Mouse (Mus musculus) heart, embryonic 13.5 days (tissue): ENCODE measurements around the gene Olfr796. TPM values are rescaled to one million over a fixed set of nuclear protein-coding genes. Genes with fewer than 3 reads are reported as not detected.

Experiments
- ATAC-seq: fragments of 200-750 bp; cut with Nextera tagmentation; 2 replicates; pipeline ENCODE4 v1.8.0; 2017; ENCODE audit warnings: moderate TSS enrichment; ENCODE audit not compliant: insufficient number of reproducible peaks, low FRiP score, low TSS enrichment; ENCODE audit errors: extremely low read depth
- H3K27ac ChIP-seq: fragments of 300-500 bp; sonication (generic); replicated peaks from 2 replicates; pipeline ENCODE4 v1.5.1; 2015; ENCODE audit warnings: moderate library complexity, mild to moderate bottlenecking, inconsistent platforms
- H3K27me3 ChIP-seq: fragments of 300-500 bp; sonication (generic); replicated peaks from 2 replicates; pipeline ENCODE4 v1.6.1; 2015; ENCODE audit warnings: mild to moderate bottlenecking, inconsistent platforms
- H3K36me3 ChIP-seq: fragments of 300-500 bp; sonication (generic); 2 replicates; pipeline ENCODE4 v1.6.1; 2015; ENCODE audit warnings: mild to moderate bottlenecking, inconsistent platforms
- H3K4me1 ChIP-seq: fragments of 300-500 bp; sonication (generic); 2 replicates; pipeline ENCODE4 v1.6.1; 2015; ENCODE audit warnings: inconsistent platforms
- H3K4me2 ChIP-seq: fragments of 300-500 bp; sonication (generic); 2 replicates; pipeline ENCODE4 v1.6.1; 2015; ENCODE audit warnings: inconsistent platforms, mild to moderate bottlenecking, moderate library complexity
- H3K4me3 ChIP-seq: fragments of 300-500 bp; sonication (generic); 2 replicates; pipeline ENCODE4 v1.5.1; 2015; ENCODE audit warnings: moderate library complexity, mild to moderate bottlenecking, inconsistent platforms
- H3K9ac ChIP-seq: fragments of 300-500 bp; sonication (generic); 2 replicates; pipeline ENCODE4 v1.6.1; 2015; ENCODE audit warnings: inconsistent platforms, mild to moderate bottlenecking, moderate library complexity
- H3K9me3 ChIP-seq: fragments of 300-500 bp; sonication (generic); 2 replicates; pipeline ENCODE4 v1.6.1; 2016; ENCODE audit warnings: inconsistent platforms
- WGBS: fragments of 180-500 bp; shearing (Covaris S2); methylation state at CpG from one replicate; pipeline ENCODE4 v1.1.7; 2015; ENCODE audit warnings: mixed read lengths; 5-methylcytosine and 5-hydroxymethylcytosine counted together
- microRNA-seq: library from miRNA; unstranded; fragments of <30 nt; microRNA quantifications from one replicate; pipeline ENCODE4, GENCODE M21; 2016
- polyA plus RNA-seq: library from polyadenylated mRNA; unstranded; fragments of >200 nt; fragmentation: Nextera tagmentation; extraction: Ambion mirVana; gene quantifications from 2 replicates; pipeline ENCODE4 v1.2.1, GENCODE M21; 2015

Olfr796 gene
- polyA plus RNA-seq, result not detected in 2 replicates

GRCm38 (mm10) chr10:129612470-129612869, at the start of gene Olfr796:
Gene Olfr796, minus strand, starts transcription at chr10:129612570.
- no peak for ATAC-seq
- 84% methylated on average over 1 of the region's 1 CpGs for WGBS
- Histone ChIP-seq H3K27me3 (no peaks in the 10 kb centered on the region), H3K27ac (no peak within 1 kb of the TSS), H3K9ac (no peak within 1 kb of the TSS), H3K36me3 (no peaks in the 10 kb centered on the region), H3K4me2 (no peak within 1 kb of the TSS), H3K4me1 (no peaks in the 10 kb centered on the region), H3K9me3 (no peaks in the 10 kb centered on the region), H3K4me3 (no peak within 1 kb of the TSS)

GRCm38 (mm10) chr10:129657394-129657793, 45.0 kb upstream of the Olfr796 start, which contains the start of gene Olfr800:
Gene Olfr800, plus strand, starts transcription at chr10:129657694.
- Histone ChIP-seq H3K4me2 (no peak within 1 kb of the TSS), H3K4me1 (no peaks in the 10 kb centered on the region), H3K27ac (no peak within 1 kb of the TSS), H3K27me3 (no peaks in the 10 kb centered on the region), H3K4me3 (no peak within 1 kb of the TSS), H3K9ac (no peak within 1 kb of the TSS), H3K9me3 (no peaks in the 10 kb centered on the region), H3K36me3 (no peaks in the 10 kb centered on the region)
- no peak for ATAC-seq

- H3K4me1 ChIP-seq, result no peaks in the 10 kb centered on the region
- no peaks in the 10 kb centered on the region for H3K9me3 ChIP-seq
- no peak overlapping the region for H3K4me2 ChIP-seq
- no peak for ATAC-seq
- no peaks in the 10 kb centered on the region for H3K27me3 ChIP-seq
- 54% methylated on average over 1 of the region's 1 CpGs for WGBS
- no peaks in the 10 kb centered on the region for H3K36me3 ChIP-seq
- no peak overlapping the region for H3K9ac ChIP-seq
- no peak overlapping the region for H3K4me3 ChIP-seq
- H3K27ac ChIP-seq, result no peak overlapping the region
Observed at GRCm38 (mm10) chr10:129651763-129652162, 39.4 kb upstream of the Olfr796 start.

GRCm38 (mm10) chr10:129637184-129637583, 24.8 kb upstream of the Olfr796 start, which contains the start of gene Olfr799:
Gene Olfr799, plus strand, starts transcription at chr10:129637484.
- WGBS, result 22% methylated on average over 1 of the region's 1 CpGs
- H3K9me3 ChIP-seq, result no peaks in the 10 kb centered on the region; the same call in 1 of the 2 replicates
- ATAC-seq, result no peak

GRCm38 (mm10) chr10:129627834-129628233, 15.5 kb upstream of the Olfr796 start, which contains the start of gene Olfr798:
Gene Olfr798, minus strand, starts transcription at chr10:129627934.
- WGBS, result 57% methylated on average over 1 of the region's 1 CpGs

More at GRCm38 (mm10) chr10:129637184-129637583, 24.8 kb upstream of the Olfr796 start, which contains the start of gene Olfr799:
- Histone ChIP-seq H3K36me3 (no peaks in the 10 kb centered on the region), H3K27me3 (no peaks in the 10 kb centered on the region), H3K4me1 (no peaks in the 10 kb centered on the region), H3K27ac (no peak within 1 kb of the TSS), H3K4me3 (no peak within 1 kb of the TSS), H3K9ac (no peak within 1 kb of the TSS), H3K4me2 (no peak within 1 kb of the TSS)

GRCm38 (mm10) chr10:129623251-129623650, 10.9 kb upstream of the Olfr796 start:
- H3K27me3 ChIP-seq, result no peaks in the 10 kb centered on the region
- no peak overlapping the region for H3K4me2 ChIP-seq
- H3K27ac ChIP-seq, result no peak overlapping the region
- H3K9me3 ChIP-seq, result no peaks in the 10 kb centered on the region
- no peaks in the 10 kb centered on the region for H3K4me1 ChIP-seq
- H3K36me3 ChIP-seq, result no peaks in the 10 kb centered on the region
- H3K4me3 ChIP-seq, result no peak overlapping the region
- no peak overlapping the region for H3K9ac ChIP-seq
- no peak for ATAC-seq

More at GRCm38 (mm10) chr10:129627834-129628233, 15.5 kb upstream of the Olfr796 start, which contains the start of gene Olfr798:
- no peak within 1 kb of the TSS for H3K4me2 ChIP-seq
- no peaks in the 10 kb centered on the region for H3K4me1 ChIP-seq
- H3K27ac ChIP-seq, result no peak within 1 kb of the TSS
- no peak for ATAC-seq
- H3K9me3 ChIP-seq, result no peaks in the 10 kb centered on the region
- H3K4me3 ChIP-seq, result no peak within 1 kb of the TSS
- no peaks in the 10 kb centered on the region for H3K27me3 ChIP-seq
- H3K36me3 ChIP-seq, result no peaks in the 10 kb centered on the region
- no peak within 1 kb of the TSS for H3K9ac ChIP-seq

GRCm38 (mm10) chr10:129621724-129622123, 9.4 kb upstream of the Olfr796 start:
- WGBS, result 8% methylated on average over 1 of the region's 1 CpGs
- no peak for ATAC-seq
- Histone ChIP-seq H3K27ac (no peak overlapping the region), H3K4me3 (no peak overlapping the region), H3K27me3 (no peaks in the 10 kb centered on the region), H3K9ac (no peak overlapping the region), H3K4me1 (no peaks in the 10 kb centered on the region), H3K9me3 (no peaks in the 10 kb centered on the region), H3K36me3 (no peaks in the 10 kb centered on the region), H3K4me2 (no peak overlapping the region)

GRCm38 (mm10) chr10:129577066-129577465, 35.3 kb downstream of the Olfr796 start:
- Histone ChIP-seq H3K4me2 (no peak overlapping the region), H3K9me3 (no peaks in the 10 kb centered on the region), H3K4me1 (no peaks in the 10 kb centered on the region), H3K27me3 (no peaks in the 10 kb centered on the region), H3K36me3 (no peaks in the 10 kb centered on the region), H3K4me3 (no peak overlapping the region), H3K27ac (no peak overlapping the region), H3K9ac (no peak overlapping the region)
- ATAC-seq, result no peak
- WGBS, result 57% methylated on average over 1 of the region's 1 CpGs

- no peaks in the 10 kb centered on the region for H3K4me1 ChIP-seq
- 65% methylated on average over 2 of the region's 2 CpGs for WGBS
- no peak within 1 kb of the TSS for H3K4me3 ChIP-seq
- H3K9ac ChIP-seq, result no peak within 1 kb of the TSS
- H3K27ac ChIP-seq, result no peak within 1 kb of the TSS
- no peak within 1 kb of the TSS for H3K4me2 ChIP-seq
- H3K36me3 ChIP-seq, result no peaks in the 10 kb centered on the region
- H3K27me3 ChIP-seq, result no peaks in the 10 kb centered on the region
- H3K9me3 ChIP-seq, result no peaks in the 10 kb centered on the region
- ATAC-seq, result no peak
Observed at GRCm38 (mm10) chr10:129567355-129567754, 45.0 kb downstream of the Olfr796 start, which contains the start of gene Olfr794. Gene Olfr794, plus strand, starts transcription at chr10:129567655.

Small RNA genes within 50 kb of the gene (microRNA-seq; reads per million reads assigned to microRNA genes)
- gene Gm23252, result not detected

Other genes with a start within 250 kb of the Olfr796 start
- 0.07 TPM in 1 of 2 replicates, not detected in the other for gene Olfr784, start 228.5 kb downstream of the Olfr796 start, polyA plus RNA-seq
- not detected in 2 replicates for gene Olfr785, start 207.1 kb downstream of the Olfr796 start, polyA plus RNA-seq
- gene Olfr786, start 185.3 kb downstream of the Olfr796 start, polyA plus RNA-seq, result not detected in 2 replicates
- not detected in 2 replicates for gene Olfr787, start 150.7 kb downstream of the Olfr796 start, polyA plus RNA-seq
- gene Olfr788, start 141.6 kb downstream of the Olfr796 start, polyA plus RNA-seq, result not detected in 2 replicates
- not detected in 2 replicates for gene Olfr789, start 127.8 kb downstream of the Olfr796 start, polyA plus RNA-seq
- gene Olfr790, start 114.1 kb downstream of the Olfr796 start, polyA plus RNA-seq, result not detected in 2 replicates
- gene Olfr791, start 90.8 kb downstream of the Olfr796 start, polyA plus RNA-seq, result not detected in 2 replicates
- not detected in 2 replicates for gene Olfr792, start 73.4 kb downstream of the Olfr796 start, polyA plus RNA-seq
- gene Olfr794, start 44.9 kb downstream of the Olfr796 start, polyA plus RNA-seq, result not detected in 2 replicates
- gene Olfr798, start 15.4 kb upstream of the Olfr796 start, polyA plus RNA-seq, result not detected in 2 replicates
- gene Olfr799, start 24.9 kb upstream of the Olfr796 start, polyA plus RNA-seq, result not detected in 2 replicates
- gene Olfr800, start 45.1 kb upstream of the Olfr796 start, polyA plus RNA-seq, result not detected in 2 replicates
- gene Olfr801, start 61.3 kb upstream of the Olfr796 start, polyA plus RNA-seq, result not detected in 2 replicates
- gene Olfr802, start 75.6 kb upstream of the Olfr796 start, polyA plus RNA-seq, result not detected in 2 replicates
- gene Olfr803, start 81.7 kb upstream of the Olfr796 start, polyA plus RNA-seq, result not detected in 2 replicates
- gene Olfr804, start 90.6 kb upstream of the Olfr796 start, polyA plus RNA-seq, result not detected in 2 replicates
- gene Olfr805, start 116.8 kb upstream of the Olfr796 start, polyA plus RNA-seq, result not detected in 2 replicates
- gene Olfr806, start 129.4 kb upstream of the Olfr796 start, polyA plus RNA-seq, result not detected in 2 replicates
- gene Olfr807, start 145.2 kb upstream of the Olfr796 start, polyA plus RNA-seq, result not detected in 2 replicates
- gene Olfr808, start 152.9 kb upstream of the Olfr796 start, polyA plus RNA-seq, result not detected in 2 replicates
- not detected in 2 replicates for gene Olfr809, start 162.1 kb upstream of the Olfr796 start, polyA plus RNA-seq
- gene Olfr810, start 182.3 kb upstream of the Olfr796 start, polyA plus RNA-seq, result not detected in 2 replicates
- gene Olfr811, start 191.8 kb upstream of the Olfr796 start, polyA plus RNA-seq, result not detected in 2 replicates
- gene Olfr812, start 233.5 kb upstream of the Olfr796 start, polyA plus RNA-seq, result not detected in 2 replicates
- gene Olfr813, start 242.8 kb upstream of the Olfr796 start, polyA plus RNA-seq, result not detected in 2 replicates